Mouse (Mus musculus) midbrain, embryonic 14.5 days (tissue): Measurements from ENCODE around the gene Pigp. TPM values are rescaled to one million over a fixed set of nuclear protein-coding genes. Genes with fewer than 3 reads are reported as not detected.
"Not testable (repeated sequence)": the region's sequence is repeated elsewhere in the genome, so short reads cannot be mapped to it uniquely, and the experiment has no call there.

Experiments used
- ATAC-seq: fragments of 200-750 bp; cut with Nextera tagmentation; 2 replicates; pipeline ENCODE4 v1.8.0; 2017; ENCODE audit warnings: moderate number of reproducible peaks, moderate library complexity; ENCODE audit not compliant: low FRiP score, low TSS enrichment
- DNase-seq: peaks from one replicate; pipeline ENCODE4 v3.0.0-alpha.2; 2015
- H3K27ac ChIP-seq: fragments of 300-500 bp; sonication (generic); replicated peaks from 2 replicates; pipeline ENCODE4 v1.5.1; 2014; ENCODE audit warnings: mild to moderate bottlenecking, low read depth, low read length, moderate library complexity
- H3K27me3 ChIP-seq: fragments of 300-500 bp; sonication (generic); 2 replicates; pipeline ENCODE4 v1.6.1; 2014; ENCODE audit warnings: low read length, control low read depth, mixed read lengths; ENCODE audit not compliant: control insufficient read depth, insufficient read depth
- H3K36me3 ChIP-seq: fragments of 300-500 bp; sonication (generic); 2 replicates; pipeline ENCODE4 v1.6.1; 2014; ENCODE audit warnings: low read length, control low read depth; ENCODE audit not compliant: control insufficient read depth, insufficient read depth
- H3K4me1 ChIP-seq: fragments of 300-500 bp; sonication (generic); 2 replicates; pipeline ENCODE4 v1.6.1; 2014; ENCODE audit warnings: mild to moderate bottlenecking, antibody characterized with exemption, low read length, control low read depth; ENCODE audit not compliant: control insufficient read depth, insufficient read depth
- H3K4me2 ChIP-seq: fragments of 300-500 bp; sonication (generic); 2 replicates; pipeline ENCODE4 v1.6.1; 2014; ENCODE audit warnings: mild to moderate bottlenecking, low read length, moderate library complexity
- H3K4me3 ChIP-seq: fragments of 300-500 bp; sonication (generic); replicated peaks from 2 replicates; pipeline ENCODE4 v1.5.1; 2014; ENCODE audit warnings: low read depth, low read length
- H3K9ac ChIP-seq: fragments of 300-500 bp; sonication (generic); replicated peaks from 2 replicates; pipeline ENCODE4 v1.6.1; 2014; ENCODE audit warnings: mild to moderate bottlenecking, low read length, moderate library complexity
- H3K9me3 ChIP-seq: fragments of 300-500 bp; sonication (generic); 2 replicates; pipeline ENCODE4 v1.6.1; 2016; ENCODE audit warnings: low read length, control low read depth, mixed read lengths; ENCODE audit not compliant: control insufficient read depth
- WGBS: fragments of 180-500 bp; shearing (Covaris S2); extraction: QIAGEN DNeasy Blood & Tissue Kit; methylation state at CpG from one replicate; pipeline ENCODE4 v1.1.7; 2014; 5-methylcytosine and 5-hydroxymethylcytosine counted together
- polyA plus RNA-seq: library from polyadenylated mRNA; unstranded; fragments of >200 nt; fragmentation: Nextera tagmentation; extraction: Ambion mirVana; gene quantifications from 2 replicates; pipeline ENCODE4 v1.2.1, GENCODE M21; 2014

The Pigp gene
- polyA plus RNA-seq, 1 experiment from 2014 or later: 103 TPM

DNA sequence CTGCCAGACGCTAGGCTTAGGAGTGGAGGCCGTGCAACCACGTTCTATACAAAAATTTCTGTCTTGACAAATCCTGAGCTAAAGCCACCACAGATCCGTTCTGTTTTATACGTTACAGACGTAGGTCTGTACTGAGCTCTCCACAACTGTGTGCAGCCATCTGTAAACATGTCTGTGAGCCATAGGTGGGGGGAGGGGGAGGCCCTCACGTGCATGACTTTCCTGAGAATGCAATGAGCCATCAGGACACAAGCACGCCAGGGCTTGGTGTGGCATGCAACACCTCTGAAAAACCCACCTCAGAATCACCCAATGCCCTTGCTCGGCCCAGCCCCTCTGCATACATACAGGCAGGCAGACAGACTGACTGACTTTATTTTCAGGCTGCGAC is 21.4 kb downstream of the Pigp start:
- Histone ChIP-seq H3K9ac (no peak overlapping the region), H3K27ac (no peak overlapping the region), H3K36me3 (no peaks in the 10 kb centered on the region), H3K4me3 (no peak overlapping the region), H3K4me1 (no peaks in the 10 kb centered on the region), H3K27me3 (no peaks in the 10 kb centered on the region), H3K9me3 (no peaks in the 10 kb centered on the region), H3K4me2 (no peak overlapping the region)
- DNase-seq (no peak), ATAC-seq (no peak)
- 73% methylated on average over 10 of the region's 10 CpGs for WGBS

DNA sequence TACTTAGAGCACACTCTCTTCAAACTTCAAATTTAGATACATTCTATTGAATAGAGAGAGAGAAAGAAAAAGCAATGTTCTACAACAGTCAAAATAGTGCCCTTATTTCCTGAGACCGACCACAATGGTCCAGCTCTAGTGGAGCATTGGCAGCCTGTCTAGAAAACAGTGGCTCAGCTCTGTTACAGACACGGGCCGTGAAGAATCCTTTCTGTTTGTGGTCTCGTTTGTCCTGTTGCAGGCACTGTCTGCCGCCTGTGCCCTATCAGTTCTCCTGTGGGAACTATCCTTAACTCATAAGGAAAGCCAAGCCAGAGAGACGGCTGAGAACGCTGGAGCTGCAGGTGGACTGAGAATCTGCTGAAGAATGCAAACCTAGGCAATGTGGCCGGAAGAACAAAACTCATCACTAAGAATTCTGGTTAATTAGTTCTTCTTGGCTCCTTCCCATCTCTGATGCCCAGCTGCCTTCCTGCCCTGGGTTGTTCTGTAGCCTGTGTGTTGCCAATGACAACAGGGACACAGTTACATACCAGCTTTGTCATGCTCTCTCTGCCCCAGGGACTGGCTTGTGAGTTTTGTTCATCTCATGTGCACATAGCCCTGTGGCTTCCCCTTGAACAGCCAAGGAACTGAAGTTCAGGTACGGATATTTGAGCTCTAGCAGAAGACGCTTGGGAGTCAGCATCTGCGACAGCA is 21.9 kb downstream of the Pigp start:
- 58% methylated on average over 11 of the region's 11 CpGs for WGBS
- Histone ChIP-seq H3K4me2 (no peak overlapping the region), H3K4me3 (no peak overlapping the region), H3K27me3 (no peaks in the 10 kb centered on the region), H3K9me3 (no peaks in the 10 kb centered on the region), H3K36me3 (no peaks in the 10 kb centered on the region), H3K27ac (no peak overlapping the region), H3K4me1 (no peaks in the 10 kb centered on the region), H3K9ac (no peak overlapping the region)
- ATAC-seq (no peak), DNase-seq (peak; percentile 38)

DNA sequence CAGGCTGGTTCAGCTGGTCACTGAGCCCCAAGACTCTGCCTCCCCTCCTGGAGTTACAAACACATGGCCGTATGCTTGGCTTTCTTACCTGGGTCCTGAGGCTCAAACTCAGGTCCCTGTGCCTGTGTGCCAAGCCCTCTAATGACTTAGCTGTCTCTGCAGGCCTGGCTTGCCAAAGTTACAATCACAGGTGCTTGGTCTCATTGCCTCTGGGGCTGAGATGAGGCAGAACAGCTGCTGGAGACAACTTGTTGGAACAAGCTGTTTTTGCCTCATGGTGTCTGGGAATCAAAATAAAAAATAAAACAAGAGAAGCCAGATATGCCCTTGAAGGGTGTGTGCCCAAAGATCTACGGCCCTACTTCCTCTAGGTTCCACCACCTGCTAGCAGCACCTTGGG is 22.9 kb downstream of the Pigp start:
- Histone ChIP-seq H3K36me3 (no peaks in the 10 kb centered on the region), H3K27me3 (no peaks in the 10 kb centered on the region), H3K27ac (no peak overlapping the region), H3K4me3 (no peak overlapping the region), H3K4me2 (no peak overlapping the region), H3K9me3 (no peaks in the 10 kb centered on the region), H3K4me1 (no peaks in the 10 kb centered on the region), H3K9ac (no peak overlapping the region)
- ATAC-seq: no peak
- DNase-seq: no peak
- WGBS: 93% methylated on average over 2 of the region's 2 CpGs

DNA sequence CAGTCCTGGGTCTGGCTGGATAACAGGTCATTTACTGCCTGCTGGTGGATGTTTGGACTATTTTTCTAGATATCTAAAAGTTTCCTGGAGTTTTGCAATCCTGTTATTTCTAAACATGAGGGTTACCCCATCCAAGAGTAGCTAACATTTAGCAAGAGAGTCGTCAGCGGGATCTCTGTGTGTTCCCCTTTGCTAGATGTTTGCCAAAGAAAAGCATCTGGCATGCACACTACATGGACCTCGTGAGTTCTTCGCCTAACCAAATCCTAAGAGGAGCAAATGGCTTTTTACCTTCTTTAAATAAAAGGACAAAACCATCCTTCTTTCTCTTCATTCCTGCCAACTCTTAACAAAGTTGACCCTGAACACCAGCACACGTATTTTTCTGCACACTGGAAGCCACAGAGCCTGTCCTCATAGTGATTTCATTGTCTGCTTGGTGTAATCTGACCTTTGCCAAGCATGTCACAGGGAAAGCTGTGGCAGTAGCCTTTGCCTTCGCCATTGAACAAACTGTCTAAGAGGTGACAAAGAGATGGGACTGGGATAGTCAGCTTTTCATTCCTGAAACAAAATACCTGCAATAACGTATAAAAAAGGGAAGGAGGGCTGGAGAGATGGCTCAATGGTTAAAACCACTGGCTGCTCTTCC is 24.4 kb downstream of the Pigp start:
- WGBS: 82% methylated on average over 7 of the region's 7 CpGs
- DNase-seq: no peak
- Histone ChIP-seq H3K4me1 (no peaks in the 10 kb centered on the region), H3K9ac (no peak overlapping the region), H3K4me2 (no peak overlapping the region), H3K36me3 (no peaks in the 10 kb centered on the region), H3K9me3 (no peaks in the 10 kb centered on the region), H3K27ac (no peak overlapping the region), H3K27me3 (no peaks in the 10 kb centered on the region), H3K4me3 (no peak overlapping the region)
- no peak for ATAC-seq

DNA sequence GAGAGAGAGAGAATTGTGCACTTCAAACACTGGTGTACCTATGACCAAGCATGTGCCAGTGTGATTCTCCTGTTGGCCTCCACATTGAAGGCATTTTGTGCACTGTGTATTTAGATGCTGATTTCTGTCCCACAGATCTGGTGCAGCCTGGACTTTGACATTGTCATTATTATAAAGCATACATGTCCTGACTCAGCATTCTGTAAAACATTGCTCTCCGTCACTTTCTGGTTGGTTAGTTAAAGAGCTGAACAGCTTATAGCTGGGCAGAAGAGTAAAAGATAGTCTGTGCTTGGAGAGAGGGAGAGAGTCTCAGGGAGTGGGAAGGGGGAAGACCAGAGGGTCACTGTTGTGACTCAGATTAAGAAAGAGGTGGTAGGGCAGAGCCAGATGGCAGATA is 25.9 kb downstream of the Pigp start:
- WGBS: 91% methylated on average over 1 of the region's 1 CpGs
- ATAC-seq (no peak), DNase-seq (no peak)

DNA sequence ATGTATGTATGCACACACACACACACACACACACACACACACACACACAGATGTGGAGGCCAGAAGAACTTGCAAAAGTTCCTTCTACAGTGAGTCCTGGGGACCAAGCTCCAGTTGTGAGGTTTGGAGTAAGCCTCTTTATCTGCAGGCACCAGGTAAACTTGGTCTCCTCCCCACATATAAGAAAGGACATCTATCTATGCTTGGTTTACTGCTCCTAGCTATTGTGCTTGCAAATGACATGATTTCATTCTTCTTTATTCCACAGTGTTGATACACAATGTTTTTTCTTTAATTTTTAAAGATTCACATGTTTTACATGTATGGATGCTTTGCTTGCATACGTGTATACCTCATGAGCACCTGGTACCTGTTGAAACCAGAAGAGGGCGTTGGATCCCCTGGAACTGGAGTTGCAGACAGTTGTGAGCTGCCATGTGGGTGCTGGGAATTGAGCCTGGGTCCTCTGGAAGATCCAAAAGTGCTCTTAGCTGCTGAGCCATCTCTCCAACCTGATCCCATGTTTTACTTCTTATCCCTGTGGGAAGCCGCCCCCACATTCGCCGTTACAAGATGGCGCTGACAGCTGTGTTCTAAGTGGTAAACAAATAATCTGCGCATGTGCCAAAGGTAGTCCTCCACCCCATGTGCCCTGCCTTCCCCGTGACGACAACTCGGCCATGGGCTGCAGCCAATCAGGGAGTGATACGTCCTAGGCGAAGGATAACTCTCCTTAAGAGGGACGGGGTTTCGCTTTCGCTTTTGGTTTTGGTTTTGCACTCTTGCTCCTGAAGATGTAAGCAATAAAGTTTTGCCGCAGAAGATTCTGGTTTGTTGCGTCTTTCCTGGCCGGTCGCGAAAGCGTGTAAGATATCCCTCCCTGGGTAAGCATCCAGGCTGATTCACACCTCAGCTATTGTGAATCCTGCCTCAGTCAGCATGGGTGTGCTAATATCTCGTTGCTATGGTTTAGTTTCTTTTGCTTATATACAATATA is 32.2 kb downstream of the Pigp start:
- H3K27ac ChIP-seq, ATAC-seq, DNase-seq, H3K4me3 ChIP-seq, H3K9me3 ChIP-seq, H3K36me3 ChIP-seq, H3K9ac ChIP-seq, H3K4me2 ChIP-seq, H3K27me3 ChIP-seq, H3K4me1 ChIP-seq: not testable (repeated sequence)
- WGBS: 93% methylated on average over 19 of the region's 22 CpGs

More for the DNA sequence above, 25.9 kb downstream of the Pigp start:
- Histone ChIP-seq H3K4me1 (no peaks in the 10 kb centered on the region), H3K36me3 (no peaks in the 10 kb centered on the region), H3K4me2 (no peak overlapping the region), H3K4me3 (no peak overlapping the region), H3K27me3 (no peaks in the 10 kb centered on the region), H3K9me3 (no peaks in the 10 kb centered on the region), H3K9ac (no peak overlapping the region), H3K27ac (no peak overlapping the region)

DNA sequence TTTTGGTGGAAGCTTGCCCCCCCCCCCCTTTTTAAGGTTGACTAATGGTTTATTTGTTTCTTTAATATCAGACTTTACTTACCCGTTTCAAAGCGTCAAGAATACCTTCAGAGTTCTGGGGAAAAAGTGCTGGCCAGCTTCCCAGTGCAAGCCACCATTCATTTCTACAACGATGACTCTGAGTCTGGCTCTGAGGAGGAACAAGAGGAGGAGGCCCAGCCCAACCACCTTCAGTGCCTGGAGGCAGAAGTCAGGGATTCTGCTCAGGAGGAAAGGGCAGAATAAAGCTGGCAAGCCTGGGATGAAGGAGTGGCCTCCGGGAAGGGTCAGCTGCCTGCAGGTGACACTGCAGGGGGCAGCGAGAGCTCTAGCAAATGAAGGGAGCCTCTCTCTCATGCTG is 36.0 kb downstream of the Pigp start:
- Histone ChIP-seq H3K4me3 (no peak overlapping the region), H3K4me1 (no peaks in the 10 kb centered on the region), H3K27me3 (no peaks in the 10 kb centered on the region), H3K36me3 (no peaks in the 10 kb centered on the region), H3K9ac (no peak overlapping the region), H3K4me2 (no peak overlapping the region), H3K27ac (no peak overlapping the region), H3K9me3 (no peaks in the 10 kb centered on the region)
- 45% methylated on average over 5 of the region's 5 CpGs for WGBS
- ATAC-seq (no peak), DNase-seq (no peak)

DNA sequence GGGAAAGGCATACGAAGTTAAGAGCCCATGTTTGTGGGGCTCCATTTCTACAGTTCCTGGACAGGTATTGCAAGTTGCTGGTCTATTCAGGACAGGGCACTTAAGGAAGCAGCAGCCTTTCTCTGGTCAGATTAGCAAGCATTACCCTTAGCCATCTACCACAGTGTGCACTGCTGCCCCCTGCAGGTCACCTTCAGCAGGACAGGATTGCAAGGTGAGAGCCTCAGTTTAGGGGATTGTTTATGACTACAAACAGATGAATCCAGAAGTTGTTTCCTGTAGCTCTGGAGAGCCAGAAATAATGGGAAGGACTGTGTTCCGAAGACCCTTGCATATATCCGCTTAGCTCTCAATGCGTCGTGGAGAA is 39.8 kb downstream of the Pigp start:
- no peaks in the 10 kb centered on the region for H3K9me3 ChIP-seq
- H3K9ac ChIP-seq: no peak overlapping the region
- DNase-seq (peak; percentile 43), ATAC-seq (no peak)
- H3K36me3 ChIP-seq: no peaks in the 10 kb centered on the region
- H3K27ac ChIP-seq: no peak overlapping the region
- H3K4me2 ChIP-seq: no peak overlapping the region
- H3K27me3 ChIP-seq: peaks cover 13% of the 10 kb centered on the region
- H3K4me3 ChIP-seq: no peak overlapping the region
- 66% methylated on average over 5 of the region's 5 CpGs for WGBS
- H3K4me1 ChIP-seq: peaks cover 20% of the 10 kb centered on the region
